Mouse (Mus musculus) spleen, adult 2 months (tissue): Measurements from ENCODE around the gene Hoxb2.

Experiments used
- CTCF ChIP-seq: fragments of 200-500 bp; IDR thresholded peaks from 2 replicates; pipeline ENCODE4 v1.5.1; 2011; ENCODE audit warnings: mild to moderate bottlenecking, inconsistent platforms; ENCODE audit not compliant: insufficient read depth, insufficient read length, insufficient replicate concordance; ENCODE audit errors: extremely low read depth
- POLR2A ChIP-seq: fragments of 200-500 bp; IDR thresholded peaks from 2 replicates; pipeline ENCODE4 v1.6.1; 2011; ENCODE audit warnings: low read depth, low read length, inconsistent platforms

GRCm38 (mm10) chr11:96334002-96334364, 16.3 kb upstream of the Hoxb2 start:
- TF ChIP-seq CTCF (no peak), POLR2A (no peak)
